Mouse (Mus musculus) heart, postnatal 0 days (tissue): ENCODE results near the gene Rhoh.

ENCODE experiments used
- CTCF ChIP-seq: IDR thresholded peaks from 2 replicates; pipeline ENCODE4 v1.5.1; 2016; ENCODE audit warnings: antibody characterized with exemption, control low read depth, low read depth
- EP300 ChIP-seq: IDR thresholded peaks from 2 replicates; pipeline ENCODE4 v1.6.1; 2016; ENCODE audit warnings: antibody characterized with exemption, low read depth

- TF ChIP-seq CTCF (no peak), EP300 (no peak)
These were observed 27.1 kb upstream of the Rhoh start for GRCm38 (mm10) chr5:65833766-65834498.
